Mouse (Mus musculus) stomach, embryonic 14.5 days (tissue): ENCODE results near the gene Mmp2. TPM values are rescaled to one million over a fixed set of nuclear protein-coding genes. Genes with fewer than 3 reads are reported as not detected.

Experiments used
- polyA plus RNA-seq: library from polyadenylated mRNA; unstranded; fragments of >200 nt; fragmentation: Nextera tagmentation; extraction: Ambion mirVana; gene quantifications from 2 replicates; pipeline ENCODE4 v1.2.1, GENCODE M21; 2014

Gene Mmp2
- polyA plus RNA-seq, 1 experiment from 2014 or later, result 198 TPM

Other genes with a start within 250 kb of the Mmp2 start
- gene Irx6, start 153.0 kb upstream of the Mmp2 start, polyA plus RNA-seq, result not detected in 2 replicates
- gene Lpcat2, start 28.0 kb downstream of the Mmp2 start, polyA plus RNA-seq, result 12.6 and 15.8 TPM in 2 replicates
- 1.4 and 3.8 TPM in 2 replicates for gene Capns2, start 74.1 kb downstream of the Mmp2 start, polyA plus RNA-seq
- 0.06 and 0.07 TPM in 2 replicates for gene Slc6a2, start 132.8 kb downstream of the Mmp2 start, polyA plus RNA-seq
- gene Ces1a, start 220.9 kb downstream of the Mmp2 start, polyA plus RNA-seq, result not detected in 2 replicates